Mouse (Mus musculus) layer of hippocampus, adult 8-10 months (tissue): Measurements from ENCODE around the gene 5730480H06Rik. TPM values are rescaled to one million over a fixed set of nuclear protein-coding genes. Genes with fewer than 3 reads are reported as not detected.

Source experiments
- DNase-seq, 2 experiments: peaks; one replicate each; pipeline ENCODE4 v3.0.0; 2022; ENCODE audit warnings: low spot score in 2 of 2
- total RNA-seq, 4 experiments: library from RNA; stranded (reverse); gene quantifications; 2 replicates each; pipeline ENCODE4 v1.2.4; 2022

5730480H06Rik gene
- total RNA-seq = 10 to 100 TPM; 18.0 to 22.2 (median 19.8) TPM

- DNase-seq = no peak
Measured at GRCm38 (mm10) chr5:48327652-48328051, at the start of gene 5730480H06Rik. Gene 5730480H06Rik (plus strand): TSS chr5:48327952.

- no peak for DNase-seq
Measured at GRCm38 (mm10) chr5:48301186-48301585, 26.6 kb upstream of the 5730480H06Rik start.

- DNase-seq = no peak
Measured at GRCm38 (mm10) chr5:48315057-48315602, 12.6 kb upstream of the 5730480H06Rik start.

GRCm38 (mm10) chr5:48320597-48320996 lies 7.2 kb upstream of the 5730480H06Rik start:
- no peak for DNase-seq

GRCm38 (mm10) chr5:48326221-48326620 lies 1.5 kb upstream of the 5730480H06Rik start:
- DNase-seq = no peak

GRCm38 (mm10) chr5:48329751-48330150 lies 2.0 kb downstream of the 5730480H06Rik start:
- DNase-seq = no peak

- no peak for DNase-seq
Measured at GRCm38 (mm10) chr5:48330817-48331216, 3.1 kb downstream of the 5730480H06Rik start.

GRCm38 (mm10) chr5:48331441-48331840 lies 3.7 kb downstream of the 5730480H06Rik start:
- no peak for DNase-seq

- no peak for DNase-seq
Measured at GRCm38 (mm10) chr5:48333407-48333806, 5.7 kb downstream of the 5730480H06Rik start.

GRCm38 (mm10) chr5:48333884-48334513 lies 6.2 kb downstream of the 5730480H06Rik start:
- no peak for DNase-seq

GRCm38 (mm10) chr5:48340808-48341433 lies 13.2 kb downstream of the 5730480H06Rik start:
- DNase-seq = no peak

- DNase-seq = no peak
Measured at GRCm38 (mm10) chr5:48345095-48345982, 17.6 kb downstream of the 5730480H06Rik start.

GRCm38 (mm10) chr5:48345983-48346648 lies 18.4 kb downstream of the 5730480H06Rik start:
- no peak for DNase-seq

GRCm38 (mm10) chr5:48349309-48349708 lies 21.6 kb downstream of the 5730480H06Rik start:
- DNase-seq = no peak

- DNase-seq = peak; percentile 92 to 95
Measured at GRCm38 (mm10) chr5:48371890-48372766, 44.4 kb downstream of the 5730480H06Rik start.

- no peak for DNase-seq
Measured at GRCm38 (mm10) chr5:48402497-48402896, 74.7 kb downstream of the 5730480H06Rik start.

GRCm38 (mm10) chr5:48408276-48408675 lies 80.5 kb downstream of the 5730480H06Rik start:
- no peak for DNase-seq

- DNase-seq = no peak
Measured at GRCm38 (mm10) chr5:48410348-48410747, 82.6 kb downstream of the 5730480H06Rik start.

GRCm38 (mm10) chr5:48411462-48411861 lies 83.7 kb downstream of the 5730480H06Rik start:
- no peak for DNase-seq

- no peak for DNase-seq
Measured at GRCm38 (mm10) chr5:48412261-48412660, 84.5 kb downstream of the 5730480H06Rik start.
